Mouse (Mus musculus) limb, embryonic 14.5 days (tissue): Measurements from ENCODE around the gene Fam229b. TPM values are rescaled to one million over a fixed set of nuclear protein-coding genes. Genes with fewer than 3 reads are reported as not detected.

Experiments used
- ATAC-seq: fragments of 200-750 bp; cut with Nextera tagmentation; 2 replicates; pipeline ENCODE4 v1.8.0; 2017; ENCODE audit warnings: low read depth, moderate number of reproducible peaks, moderate TSS enrichment; ENCODE audit not compliant: low FRiP score
- DNase-seq: peaks from one replicate; pipeline ENCODE4 v3.0.0-alpha.2; 2015; ENCODE audit warnings: low spot score
- H3K27ac ChIP-seq: fragments of 300-500 bp; sonication (generic); replicated peaks from 2 replicates; pipeline ENCODE4 v1.5.1; 2014; ENCODE audit warnings: low read depth, mild to moderate bottlenecking, low read length, moderate library complexity, mixed read lengths
- H3K27me3 ChIP-seq: fragments of 300-500 bp; sonication (generic); 2 replicates; pipeline ENCODE4 v1.6.1; 2014; ENCODE audit warnings: low read length, mixed read lengths; ENCODE audit not compliant: control insufficient read depth, insufficient read depth
- H3K36me3 ChIP-seq: fragments of 300-500 bp; sonication (generic); 2 replicates; pipeline ENCODE4 v1.6.1; 2014; ENCODE audit warnings: mild to moderate bottlenecking, low read length, moderate library complexity, mixed read lengths; ENCODE audit not compliant: control insufficient read depth, insufficient read depth
- H3K4me1 ChIP-seq: fragments of 300-500 bp; sonication (generic); 2 replicates; pipeline ENCODE4 v1.6.1; 2014; ENCODE audit warnings: antibody characterized with exemption, low read length, mixed read lengths; ENCODE audit not compliant: control insufficient read depth, insufficient read depth
- H3K4me2 ChIP-seq: fragments of 300-500 bp; sonication (generic); replicated peaks from 2 replicates; pipeline ENCODE4 v1.6.1; 2014; ENCODE audit warnings: low read depth, mild to moderate bottlenecking, low read length, moderate library complexity; ENCODE audit not compliant: severe bottlenecking
- H3K4me3 ChIP-seq: fragments of 300-500 bp; sonication (generic); replicated peaks from 2 replicates; pipeline ENCODE4 v1.5.1; 2014; ENCODE audit warnings: low read length
- H3K9ac ChIP-seq: fragments of 300-500 bp; sonication (generic); 2 replicates; pipeline ENCODE4 v1.6.1; 2014; ENCODE audit warnings: mild to moderate bottlenecking, low read depth, low read length, moderate library complexity; ENCODE audit not compliant: severe bottlenecking
- H3K9me3 ChIP-seq: fragments of 300-500 bp; sonication (generic); 2 replicates; pipeline ENCODE4 v1.6.1; 2016; ENCODE audit warnings: low read length; ENCODE audit not compliant: control insufficient read depth
- POLR2A ChIP-seq: fragments of 200-500 bp; IDR thresholded peaks from 2 replicates; pipeline ENCODE4 v1.8.0; 2012; ENCODE audit warnings: inconsistent platforms, mild to moderate bottlenecking, moderate library complexity, borderline replicate concordance; ENCODE audit not compliant: insufficient read depth, insufficient read length; ENCODE audit errors: extremely low read depth
- WGBS: fragments of 180-500 bp; shearing (Covaris S2); extraction: QIAGEN DNeasy Blood & Tissue Kit; methylation state at CpG from one replicate; pipeline ENCODE4 v1.1.7; 2014; 5-methylcytosine and 5-hydroxymethylcytosine counted together
- polyA plus RNA-seq, 2 experiments: library from polyadenylated mRNA; depleted of rRNA in 1 of 2; stranded (reverse) in 1 of 2; unstranded in 1 of 2; fragments of >200 nt; fragmentation: Nextera tagmentation in 1 of 2; extraction: Ambion mirVana in 1 of 2; gene quantifications; 2 replicates each; pipeline versions ENCODE4 v1.2.1 to v1.2.3; 2012 to 2014

Fam229b gene
- polyA plus RNA-seq, 2 experiments: 7.6 to 10.9 TPM

DNA sequence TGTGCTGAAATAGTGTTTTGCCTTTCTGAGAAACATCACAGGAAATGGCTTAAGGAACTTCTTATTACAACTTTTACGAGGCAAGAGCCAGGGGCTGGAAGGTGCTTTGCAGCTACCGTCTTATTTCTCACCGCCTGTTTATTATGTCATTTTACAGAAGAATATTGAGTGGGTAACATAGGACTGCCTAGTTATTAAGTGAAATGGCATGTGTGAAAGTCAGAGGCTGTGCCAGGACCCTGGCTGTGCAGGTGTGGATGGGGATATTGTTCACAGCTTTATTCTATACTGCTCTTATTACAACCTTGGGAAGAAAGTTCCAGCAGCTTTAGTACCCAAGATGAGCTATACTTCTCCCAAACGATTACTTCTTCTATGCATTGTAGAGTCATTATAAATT, 61.7 kb downstream of the Fam229b start:
- WGBS: 27% methylated on average over 4 of the region's 4 CpGs
- Histone ChIP-seq H3K4me1 (no peaks in the 10 kb centered on the region), H3K4me3 (no peak overlapping the region), H3K27ac (no peak overlapping the region), H3K9me3 (no peaks in the 10 kb centered on the region), H3K27me3 (no peaks in the 10 kb centered on the region), H3K4me2 (no peak overlapping the region), H3K36me3 (peaks cover 59% of the 10 kb centered on the region), H3K9ac (no peak overlapping the region)
- no peak for TF ChIP-seq POLR2A
- no peak for DNase-seq
- ATAC-seq: no peak

Other genes with a start within 250 kb of the Fam229b start
- 72.9 and 74.1 TPM in 2 replicates for gene Lama4, start 168.4 kb downstream of the Fam229b start, polyA plus RNA-seq (2012; rRNA removed)
- 88.7 and 94.7 TPM in 2 replicates for gene Lama4, start 168.4 kb downstream of the Fam229b start, polyA plus RNA-seq (2014; fragmentation: Nextera tagmentation; extraction: Ambion mirVana)
- gene Tube1, start 62 bp upstream of the Fam229b start, polyA plus RNA-seq (2012; rRNA removed): 21.1 and 22.8 TPM in 2 replicates
- 15.6 and 18.0 TPM in 2 replicates for gene Tube1, start 62 bp upstream of the Fam229b start, polyA plus RNA-seq (2014; fragmentation: Nextera tagmentation; extraction: Ambion mirVana)
- 2.0 and 2.5 TPM in 2 replicates for gene Ccn6, start 29.9 kb upstream of the Fam229b start, polyA plus RNA-seq (2012; rRNA removed)
- gene Ccn6, start 29.9 kb upstream of the Fam229b start, polyA plus RNA-seq (2014; fragmentation: Nextera tagmentation; extraction: Ambion mirVana): 0.90 and 1.3 TPM in 2 replicates
- gene Fyn, start 234.9 kb upstream of the Fam229b start, polyA plus RNA-seq (2012; rRNA removed): 53.5 and 58.4 TPM in 2 replicates
- gene Fyn, start 234.9 kb upstream of the Fam229b start, polyA plus RNA-seq (2014; fragmentation: Nextera tagmentation; extraction: Ambion mirVana): 51.5 and 53.4 TPM in 2 replicates